Mouse (Mus musculus): Measurements from ENCODE around the gene Cactin. TPM values are rescaled to one million over a fixed set of nuclear protein-coding genes. Genes with fewer than 3 reads are reported as not detected.

Cactin gene
- polyA plus RNA-seq, 1 experiment = 23.7 TPM

DNA sequence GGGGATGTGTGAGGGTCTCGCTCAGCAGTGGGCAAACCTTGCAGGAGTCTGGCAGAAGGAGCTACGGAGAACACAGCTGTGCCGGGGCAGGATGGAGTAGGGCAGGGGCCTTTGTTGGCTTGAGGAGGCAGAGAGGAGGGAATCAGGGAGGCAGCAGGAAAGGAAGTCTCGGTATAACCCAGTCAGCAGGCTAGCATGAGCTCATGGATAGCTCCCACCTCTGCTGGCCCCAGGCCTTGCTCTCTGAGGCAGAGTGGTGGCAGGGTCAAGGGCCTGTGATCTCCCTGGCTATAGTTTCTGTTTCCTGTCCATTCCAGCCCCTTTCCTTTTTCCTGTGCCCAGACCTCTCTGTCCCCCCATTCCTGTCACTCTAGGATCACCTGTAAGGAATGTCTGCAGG is 18.6 kb upstream of the Cactin start:
- peaks cover 64% of the 10 kb centered on the region for H3K4me1 ChIP-seq (ENCODE audit: control insufficient read depth, insufficient read depth, low read length)
- 41% methylated on average over 4 of the region's 4 CpGs for WGBS
- no peaks in the 10 kb centered on the region for H3K27me3 ChIP-seq (replicated peaks; ENCODE audit: control insufficient read depth, insufficient read depth, low read length)
- no peak for DNase-seq
- TF ChIP-seq CTCF (conservative IDR thresholded peaks at IDR 0.05; ENCODE audit: insufficient read depth, insufficient read length, low read depth, low read length) (no peak), POLR2A (IDR thresholded peaks at IDR 0.05; ENCODE audit: low read depth, low read length) (no peak)
- peak overlapping the region; percentile 7 for H3K27ac ChIP-seq (ENCODE audit: insufficient read depth, low read depth, low read length)
- no peaks in the 10 kb centered on the region for H3K36me3 ChIP-seq (ENCODE audit: control insufficient read depth, insufficient read depth, low read length)
- no peak overlapping the region for H3K4me3 ChIP-seq (ENCODE audit: insufficient read depth, low read depth, low read length)

DNA sequence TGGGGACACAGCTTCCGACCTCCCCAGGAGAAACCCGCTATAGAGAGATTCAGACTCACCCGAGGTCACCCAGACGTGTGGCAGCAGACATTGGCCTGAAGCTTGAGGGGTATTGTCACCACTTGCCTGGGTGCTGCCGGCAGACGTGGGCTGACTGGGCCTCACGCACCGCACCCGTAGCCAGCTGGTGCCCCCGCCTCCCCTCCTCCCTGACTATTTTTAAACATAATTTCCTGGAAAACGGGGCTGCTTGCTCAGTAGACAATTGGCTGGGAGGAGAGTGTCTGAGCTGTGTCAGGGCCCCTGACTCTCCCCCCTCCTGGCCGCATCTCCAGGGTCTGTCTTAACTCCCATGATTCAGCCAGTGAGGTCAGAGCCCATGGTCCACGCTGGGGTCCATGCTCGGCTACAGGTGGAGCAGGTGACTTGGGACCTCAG is 18.1 kb upstream of the Cactin start:
- peak; percentile 70 for DNase-seq
- Histone ChIP-seq H3K27me3 (replicated peaks; ENCODE audit: control insufficient read depth, insufficient read depth, low read length) (no peaks in the 10 kb centered on the region), H3K36me3 (ENCODE audit: control insufficient read depth, insufficient read depth, low read length) (no peaks in the 10 kb centered on the region), H3K4me1 (ENCODE audit: control insufficient read depth, insufficient read depth, low read length) (peaks cover 60% of the 10 kb centered on the region), H3K27ac (ENCODE audit: insufficient read depth, low read depth, low read length) (peak overlapping the region; percentile 14), H3K4me3 (ENCODE audit: insufficient read depth, low read depth, low read length) (no peak overlapping the region)
- TF ChIP-seq CTCF (conservative IDR thresholded peaks at IDR 0.05; ENCODE audit: insufficient read depth, insufficient read length, low read depth, low read length) = no peak
- TF ChIP-seq POLR2A (IDR thresholded peaks at IDR 0.05; ENCODE audit: low read depth, low read length) = no peak
- 21% methylated on average over 14 of the region's 14 CpGs for WGBS

DNA sequence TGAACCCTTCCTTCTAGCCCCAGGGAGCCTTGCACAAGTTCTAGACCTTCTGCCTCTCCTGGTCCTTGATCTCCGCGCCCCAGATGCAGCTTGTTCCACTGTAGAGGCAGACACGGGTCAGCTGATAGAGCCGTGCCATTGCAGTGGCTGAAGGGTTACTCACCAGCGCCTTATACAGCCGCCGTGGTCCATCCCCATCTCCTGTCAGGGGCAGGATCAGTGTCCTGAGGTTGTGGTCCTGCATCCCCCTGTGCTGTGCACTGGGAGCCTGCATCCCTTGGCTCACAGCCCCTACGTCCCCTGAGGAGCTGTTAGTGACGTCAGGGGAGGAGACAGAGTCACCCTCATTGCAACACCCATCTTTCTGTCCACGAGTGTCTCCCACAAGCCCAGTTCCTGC is 17.6 kb upstream of the Cactin start:
- no peak overlapping the region for H3K4me3 ChIP-seq (ENCODE audit: insufficient read depth, low read depth, low read length)
- peak overlapping the region; percentile 14; the same call in 1 of the 2 replicates for H3K27ac ChIP-seq (ENCODE audit: insufficient read depth, low read depth, low read length)
- H3K4me1 ChIP-seq (ENCODE audit: control insufficient read depth, insufficient read depth, low read length) = peaks cover 55% of the 10 kb centered on the region
- no peak for TF ChIP-seq CTCF (conservative IDR thresholded peaks at IDR 0.05; ENCODE audit: insufficient read depth, insufficient read length, low read depth, low read length)
- TF ChIP-seq POLR2A (IDR thresholded peaks at IDR 0.05; ENCODE audit: low read depth, low read length) = no peak
- no peak for DNase-seq
- no peaks in the 10 kb centered on the region for H3K36me3 ChIP-seq (ENCODE audit: control insufficient read depth, insufficient read depth, low read length)
- no peaks in the 10 kb centered on the region for H3K27me3 ChIP-seq (replicated peaks; ENCODE audit: control insufficient read depth, insufficient read depth, low read length)
- WGBS = 33% methylated on average over 10 of the region's 10 CpGs

DNA sequence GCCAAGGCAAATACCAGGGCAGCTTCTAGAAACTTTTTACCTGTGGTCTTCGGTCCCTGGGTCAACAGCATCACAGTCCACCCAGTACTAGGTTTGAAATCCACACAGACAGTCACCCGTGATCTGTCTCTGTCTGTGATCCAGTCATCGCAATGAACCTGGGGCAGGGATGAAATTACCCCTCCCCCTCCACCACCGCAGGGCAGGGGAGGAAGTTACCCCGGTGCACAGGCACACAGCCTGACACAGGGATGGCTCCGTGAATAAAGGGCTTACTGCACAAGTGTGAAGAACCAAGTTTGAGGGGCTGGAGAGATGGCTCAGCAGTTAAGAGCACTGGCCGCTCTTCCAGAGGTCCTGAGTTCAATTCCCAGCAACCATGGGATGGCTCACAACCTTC is 17.1 kb upstream of the Cactin start:
- H3K27ac ChIP-seq (ENCODE audit: insufficient read depth, low read depth, low read length) = no peak overlapping the region
- 43% methylated on average over 7 of the region's 7 CpGs for WGBS
- no peak for DNase-seq
- TF ChIP-seq CTCF (conservative IDR thresholded peaks at IDR 0.05; ENCODE audit: insufficient read depth, insufficient read length, low read depth, low read length) (no peak), POLR2A (IDR thresholded peaks at IDR 0.05; ENCODE audit: low read depth, low read length) (no peak)
- peaks cover 50% of the 10 kb centered on the region for H3K4me1 ChIP-seq (ENCODE audit: control insufficient read depth, insufficient read depth, low read length)
- no peaks in the 10 kb centered on the region for H3K36me3 ChIP-seq (ENCODE audit: control insufficient read depth, insufficient read depth, low read length)
- H3K27me3 ChIP-seq (replicated peaks; ENCODE audit: control insufficient read depth, insufficient read depth, low read length) = no peaks in the 10 kb centered on the region
- H3K4me3 ChIP-seq (ENCODE audit: insufficient read depth, low read depth, low read length) = no peak overlapping the region

DNA sequence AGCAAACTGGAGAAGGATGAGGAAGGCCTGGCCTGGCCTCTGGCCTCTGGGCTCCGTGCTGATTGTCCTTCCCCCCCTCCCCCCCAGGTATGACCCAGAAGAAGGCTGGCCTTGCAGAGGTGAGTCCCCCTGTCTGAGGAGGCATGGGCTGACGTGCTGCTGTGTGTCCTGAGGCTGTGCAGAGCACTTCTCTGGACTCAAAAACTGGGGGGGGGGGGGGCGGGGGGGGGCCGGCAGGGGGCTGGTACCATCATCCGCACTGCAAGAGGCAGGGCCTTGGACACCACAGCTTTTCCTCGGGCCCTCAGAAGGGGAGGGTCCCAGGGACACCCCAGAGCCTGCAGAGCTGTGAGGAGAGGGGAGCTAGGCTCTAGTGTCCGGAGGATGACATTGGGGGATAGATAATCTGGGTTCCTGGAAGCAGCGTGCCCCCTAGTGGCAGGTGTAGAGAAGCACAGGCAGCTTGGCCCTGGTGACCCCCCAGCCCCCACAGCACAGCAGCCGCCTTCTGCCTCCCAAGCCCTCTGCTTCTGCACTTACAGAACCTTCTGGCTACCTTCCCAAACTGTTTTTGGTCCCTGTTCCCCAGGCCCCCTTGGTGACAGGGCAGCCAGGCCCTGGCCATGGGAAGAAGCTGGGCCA is 16.2 kb upstream of the Cactin start:
- no peaks in the 10 kb centered on the region for H3K27me3 ChIP-seq (replicated peaks; ENCODE audit: control insufficient read depth, insufficient read depth, low read length)
- no peak overlapping the region for H3K27ac ChIP-seq (ENCODE audit: insufficient read depth, low read depth, low read length)
- H3K4me1 ChIP-seq (ENCODE audit: control insufficient read depth, insufficient read depth, low read length) = peaks cover 41% of the 10 kb centered on the region
- H3K36me3 ChIP-seq (ENCODE audit: control insufficient read depth, insufficient read depth, low read length) = no peaks in the 10 kb centered on the region; the same call in 1 of the 2 replicates
- no peak overlapping the region for H3K4me3 ChIP-seq (ENCODE audit: insufficient read depth, low read depth, low read length)
- TF ChIP-seq CTCF (conservative IDR thresholded peaks at IDR 0.05; ENCODE audit: insufficient read depth, insufficient read length, low read depth, low read length) = peak; percentile 93
- TF ChIP-seq POLR2A (IDR thresholded peaks at IDR 0.05; ENCODE audit: low read depth, low read length) = no peak
- WGBS = 19% methylated on average over 7 of the region's 9 CpGs
- DNase-seq = no peak

DNA sequence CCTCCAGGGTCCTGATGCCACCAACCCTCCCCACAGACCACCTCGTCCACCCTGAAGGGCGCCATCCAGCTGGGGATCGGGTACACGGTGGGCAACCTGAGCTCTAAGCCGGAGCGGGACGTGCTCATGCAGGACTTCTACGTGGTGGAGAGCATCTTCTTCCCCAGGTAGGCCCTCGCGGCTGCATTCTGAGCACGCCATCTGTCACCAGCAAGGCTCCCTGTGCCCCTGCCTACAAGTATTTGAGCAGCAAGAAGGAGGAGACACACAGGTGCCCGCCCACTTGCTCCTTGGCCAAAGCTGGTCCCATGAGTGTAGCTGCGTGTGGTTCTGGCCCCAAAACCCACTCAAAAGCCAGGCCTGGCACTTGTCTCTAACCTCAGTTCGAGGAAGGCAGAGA is 15.2 kb upstream of the Cactin start:
- no peaks in the 10 kb centered on the region for H3K27me3 ChIP-seq (replicated peaks; ENCODE audit: control insufficient read depth, insufficient read depth, low read length)
- DNase-seq = no peak
- H3K4me1 ChIP-seq (ENCODE audit: control insufficient read depth, insufficient read depth, low read length) = peaks cover 32% of the 10 kb centered on the region
- no peak for TF ChIP-seq POLR2A (IDR thresholded peaks at IDR 0.05; ENCODE audit: low read depth, low read length)
- 92% methylated on average over 14 of the region's 14 CpGs for WGBS
- H3K36me3 ChIP-seq (ENCODE audit: control insufficient read depth, insufficient read depth, low read length) = no peaks in the 10 kb centered on the region; the same call in 1 of the 2 replicates
- no peak overlapping the region for H3K4me3 ChIP-seq (ENCODE audit: insufficient read depth, low read depth, low read length)
- H3K27ac ChIP-seq (ENCODE audit: insufficient read depth, low read depth, low read length) = no peak overlapping the region

DNA sequence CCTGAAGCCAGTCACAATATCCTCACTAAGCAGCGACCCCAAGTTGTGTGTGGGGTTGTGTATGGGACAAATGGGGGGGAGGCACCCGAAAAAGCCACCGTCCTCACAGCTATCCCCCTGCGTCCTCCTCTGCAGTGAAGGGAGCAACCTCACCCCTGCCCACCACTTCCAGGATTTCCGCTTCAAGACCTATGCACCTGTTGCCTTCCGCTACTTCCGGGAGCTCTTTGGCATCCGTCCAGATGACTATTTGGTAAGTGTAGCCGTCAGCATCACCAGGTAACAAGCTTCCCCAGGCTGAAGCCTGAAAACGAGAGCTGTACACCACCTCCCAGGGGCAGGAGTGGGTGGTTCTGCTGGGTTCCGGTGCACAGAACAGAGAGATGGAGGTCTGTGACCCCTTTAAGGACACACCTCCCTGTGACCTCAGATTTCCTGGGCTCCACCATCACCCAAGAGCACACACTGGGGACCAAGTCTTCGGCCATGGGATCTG is 14.7 kb upstream of the Cactin start:
- H3K36me3 ChIP-seq (ENCODE audit: control insufficient read depth, insufficient read depth, low read length) = no peaks in the 10 kb centered on the region; the same call in 1 of the 2 replicates

More for the DNA sequence above, 14.7 kb upstream of the Cactin start:
- Histone ChIP-seq H3K4me1 (ENCODE audit: control insufficient read depth, insufficient read depth, low read length) (peaks cover 27% of the 10 kb centered on the region), H3K27me3 (replicated peaks; ENCODE audit: control insufficient read depth, insufficient read depth, low read length) (no peaks in the 10 kb centered on the region), H3K27ac (ENCODE audit: insufficient read depth, low read depth, low read length) (no peak overlapping the region), H3K4me3 (ENCODE audit: insufficient read depth, low read depth, low read length) (no peak overlapping the region)
- TF ChIP-seq POLR2A (IDR thresholded peaks at IDR 0.05; ENCODE audit: low read depth, low read length) = no peak
- TF ChIP-seq CTCF (conservative IDR thresholded peaks at IDR 0.05; ENCODE audit: insufficient read depth, insufficient read length, low read depth, low read length) = no peak
- 78% methylated on average over 12 of the region's 12 CpGs for WGBS
- no peak for DNase-seq

Data from kidney, adult 2 months (tissue).